Mouse (Mus musculus) ovary, adult 2 months (tissue): ENCODE data around the gene Bbs4. TPM values are rescaled to one million over a fixed set of nuclear protein-coding genes. Genes with fewer than 3 reads are reported as not detected.

ENCODE experiments used
- polyA plus RNA-seq: library from polyadenylated mRNA; depleted of rRNA; stranded (reverse); fragments of >200 nt; gene quantifications from 2 replicates; pipeline ENCODE4 v1.2.3, GENCODE M21; 2012; rRNA removed

Bbs4 gene
- 3.6 and 4.2 TPM in 2 replicates for polyA plus RNA-seq

GRCm38 (mm10) chr9:59353253-59353639, at the start of gene Bbs4:
Gene Bbs4, minus strand, starts transcription at chr9:59353508.

GRCm38 (mm10) chr9:59290957-59291687, 62.2 kb downstream of the Bbs4 start, which contains the start of gene Adpgk:
Gene Adpgk, plus strand, starts transcription at chr9:59291558.

Other genes with a start within 250 kb of the Bbs4 start
- 31.0 and 34.6 TPM in 2 replicates for gene Adpgk, start 62.0 kb downstream of the Bbs4 start, polyA plus RNA-seq
- 35.9 and 47.1 TPM in 2 replicates for gene Arih1, start 133.1 kb upstream of the Bbs4 start, polyA plus RNA-seq
- 95.3 and 149 TPM in 2 replicates for gene Hexa, start 186.0 kb upstream of the Bbs4 start, polyA plus RNA-seq
- gene Tmem202, start 186.3 kb upstream of the Bbs4 start, polyA plus RNA-seq = 0.51 and 0.73 TPM in 2 replicates
- gene Celf6, start 224.4 kb upstream of the Bbs4 start, polyA plus RNA-seq = 0.20 and 0.34 TPM in 2 replicates